Mouse (Mus musculus) sigmoid colon, adult 10 weeks (tissue): ENCODE results near the gene Olfr352. TPM values are rescaled to one million over a fixed set of nuclear protein-coding genes. Genes with fewer than 3 reads are reported as not detected.

Source experiments
- polyA plus RNA-seq: library from polyadenylated mRNA; stranded (reverse); fragments of 350-450 nt; fragmentation: Illumina TruSeq; extraction: RNeasy Lipid Tissue Mini Kit (QIAGEN cat#74804); gene quantifications from one replicate; pipeline ENCODE4 v1.2.3, GENCODE M21; 2014; ENCODE audit warnings: low read depth, low replicate concordance

The Olfr352 gene
- polyA plus RNA-seq, result not detected

GRCm38 (mm10) chr2:36868160-36868559 lies at the start of gene Olfr352:
Olfr352 (plus strand) TSS chr2:36868460.

GRCm38 (mm10) chr2:36846010-36846409 lies 22.2 kb upstream of the Olfr352 start, which contains the start of gene Olfr350:
Olfr350 (plus strand) TSS chr2:36846310.

DNA sequence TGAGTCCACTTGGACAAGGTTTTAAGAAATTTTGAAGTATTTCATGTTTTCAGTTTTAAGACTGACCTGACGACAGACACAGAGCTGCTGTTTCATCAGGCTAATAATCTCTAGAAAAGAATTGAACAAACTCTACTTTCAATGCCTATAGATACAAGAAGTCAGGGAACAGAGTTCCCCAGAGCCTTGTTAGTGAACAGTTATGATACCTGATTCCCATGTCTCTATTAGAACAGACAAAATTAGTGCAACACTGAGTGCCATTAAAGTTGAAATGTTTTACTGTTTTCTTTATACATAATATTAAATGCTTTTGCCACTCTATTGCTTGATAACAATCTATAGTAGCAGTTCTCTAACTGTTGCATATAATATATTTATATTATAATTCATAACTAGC lies 5.7 kb upstream of the Olfr352 start, which contains the start of gene Olfr351:
Olfr351 (minus strand) TSS at position 101 of the 400 bp plus-strand sequence.

GRCm38 (mm10) chr2:36892836-36893235 lies 24.6 kb downstream of the Olfr352 start, which contains the start of gene Olfr353:
Olfr353 (minus strand) TSS chr2:36892936.

GRCm38 (mm10) chr2:36905380-36905779 lies 37.1 kb downstream of the Olfr352 start, which contains the start of gene Olfr354:
Olfr354 (plus strand) TSS chr2:36905680.

Other genes starting within 250 kb of the Olfr352 start
- not detected for gene Olfr345, start 228.4 kb upstream of the Olfr352 start, polyA plus RNA-seq
- not detected for gene Olfr346, start 182.7 kb upstream of the Olfr352 start, polyA plus RNA-seq
- gene Olfr347, start 136.6 kb upstream of the Olfr352 start, polyA plus RNA-seq, result not detected
- gene Olfr348, start 84.2 kb upstream of the Olfr352 start, polyA plus RNA-seq, result not detected
- gene Olfr50, start 77.9 kb upstream of the Olfr352 start, polyA plus RNA-seq, result not detected
- not detected for gene Olfr3, start 51.4 kb upstream of the Olfr352 start, polyA plus RNA-seq
- not detected for gene Olfr350, start 22.1 kb upstream of the Olfr352 start, polyA plus RNA-seq
- gene Olfr351, start 5.8 kb upstream of the Olfr352 start, polyA plus RNA-seq, result not detected
- gene Olfr353, start 24.5 kb downstream of the Olfr352 start, polyA plus RNA-seq, result not detected
- not detected for gene Olfr354, start 37.2 kb downstream of the Olfr352 start, polyA plus RNA-seq
- not detected for gene Olfr355, start 60.4 kb downstream of the Olfr352 start, polyA plus RNA-seq
- gene Olfr356, start 68.7 kb downstream of the Olfr352 start, polyA plus RNA-seq, result not detected
- not detected for gene Olfr357, start 125.4 kb downstream of the Olfr352 start, polyA plus RNA-seq
- gene Olfr358, start 140.9 kb downstream of the Olfr352 start, polyA plus RNA-seq, result not detected
- not detected for gene Olfr360, start 197.3 kb downstream of the Olfr352 start, polyA plus RNA-seq
- not detected for gene Olfr361, start 220.8 kb downstream of the Olfr352 start, polyA plus RNA-seq
- gene Olfr362, start 249.4 kb downstream of the Olfr352 start, polyA plus RNA-seq, result not detected